Mouse (Mus musculus) heart, embryonic 11.5 days (tissue): ENCODE results near the gene Nlrx1. TPM values are rescaled to one million over a fixed set of nuclear protein-coding genes. Genes with fewer than 3 reads are reported as not detected.

Experiments
- ATAC-seq: fragments of 200-750 bp; cut with Nextera tagmentation; replicated peaks from 2 replicates; pipeline ENCODE4 v1.8.0; 2017; ENCODE audit warnings: moderate library complexity; ENCODE audit not compliant: insufficient number of reproducible peaks, low FRiP score, low TSS enrichment
- H3K27ac ChIP-seq: fragments of 300-500 bp; sonication (generic); 2 replicates; pipeline ENCODE4 v1.5.1; 2014; ENCODE audit warnings: mild to moderate bottlenecking, low read depth, low read length
- H3K27me3 ChIP-seq: fragments of 300-500 bp; sonication (generic); 2 replicates; pipeline ENCODE4 v1.6.1; 2014; ENCODE audit warnings: mild to moderate bottlenecking, low read length, mixed read lengths; ENCODE audit not compliant: control insufficient read depth, insufficient read depth
- H3K36me3 ChIP-seq: fragments of 300-500 bp; sonication (generic); 2 replicates; pipeline ENCODE4 v1.6.1; 2014; ENCODE audit warnings: mild to moderate bottlenecking, low read length, moderate library complexity, mixed read lengths; ENCODE audit not compliant: control insufficient read depth, insufficient read depth
- H3K4me1 ChIP-seq: fragments of 300-500 bp; sonication (generic); 2 replicates; pipeline ENCODE4 v1.6.1; 2014; ENCODE audit warnings: low read length; ENCODE audit not compliant: control insufficient read depth, insufficient read depth
- H3K4me2 ChIP-seq: fragments of 300-500 bp; sonication (generic); 2 replicates; pipeline ENCODE4 v1.6.1; 2014; ENCODE audit warnings: mild to moderate bottlenecking, moderate library complexity
- H3K4me3 ChIP-seq: fragments of 300-500 bp; sonication (generic); 2 replicates; pipeline ENCODE4 v1.5.1; 2014; ENCODE audit warnings: low read depth, low read length
- H3K9ac ChIP-seq: fragments of 300-500 bp; sonication (generic); 2 replicates; pipeline ENCODE4 v1.6.1; 2014; ENCODE audit warnings: mild to moderate bottlenecking, low read depth, low read length, moderate library complexity
- H3K9me3 ChIP-seq: fragments of 300-500 bp; sonication (generic); replicated peaks from 2 replicates; pipeline ENCODE4 v1.6.1; 2016; ENCODE audit warnings: low read length; ENCODE audit not compliant: control insufficient read depth
- WGBS: fragments of 180-500 bp; shearing (Covaris S2); extraction: QIAGEN DNeasy Blood & Tissue Kit; methylation state at CpG from one replicate; pipeline ENCODE4 v1.1.7; 2014; ENCODE audit not compliant: insufficient replicate concordance; 5-methylcytosine and 5-hydroxymethylcytosine counted together
- polyA plus RNA-seq: library from polyadenylated mRNA; unstranded; fragments of >200 nt; fragmentation: Nextera tagmentation; extraction: Ambion mirVana; gene quantifications from 2 replicates; pipeline ENCODE4 v1.2.1, GENCODE M21; 2014

The Nlrx1 gene
- polyA plus RNA-seq, 1 experiment from 2014 or later = 3.6 TPM

- Histone ChIP-seq H3K4me2 (no peak overlapping the region), H3K4me3 (no peak overlapping the region), H3K4me1 (no peaks in the 10 kb centered on the region), H3K9ac (no peak overlapping the region), H3K27me3 (no peaks in the 10 kb centered on the region), H3K36me3 (peaks cover 5% of the 10 kb centered on the region; the same call in 1 of the 2 replicates), H3K27ac (no peak overlapping the region), H3K9me3 (no peaks in the 10 kb centered on the region)
- 93% methylated on average over 4 of the region's 4 CpGs for WGBS
- no peak for ATAC-seq
These were observed 56.0 kb downstream of the Nlrx1 start for GRCm38 (mm10) chr9:44212406-44212805.

- H3K4me2 ChIP-seq = no peak overlapping the region
- H3K27me3 ChIP-seq = no peaks in the 10 kb centered on the region
- 89% methylated on average over 4 of the region's 4 CpGs for WGBS
- H3K36me3 ChIP-seq = peaks cover 5% of the 10 kb centered on the region; the same call in 1 of the 2 replicates
- ATAC-seq = no peak
- no peak overlapping the region for H3K4me3 ChIP-seq
- no peaks in the 10 kb centered on the region for H3K9me3 ChIP-seq
- no peaks in the 10 kb centered on the region for H3K4me1 ChIP-seq
- H3K27ac ChIP-seq = no peak overlapping the region
- H3K9ac ChIP-seq = no peak overlapping the region
These were observed 59.0 kb downstream of the Nlrx1 start for GRCm38 (mm10) chr9:44209416-44209815.

- no peaks in the 10 kb centered on the region for H3K9me3 ChIP-seq
- WGBS = 86% methylated on average over 2 of the region's 2 CpGs
- no peaks in the 10 kb centered on the region for H3K4me1 ChIP-seq
- H3K9ac ChIP-seq = no peak overlapping the region
- ATAC-seq = no peak
- no peak overlapping the region for H3K27ac ChIP-seq
- no peak overlapping the region for H3K4me2 ChIP-seq
- no peak overlapping the region for H3K4me3 ChIP-seq
- H3K36me3 ChIP-seq = peaks cover 5% of the 10 kb centered on the region; the same call in 1 of the 2 replicates
- no peaks in the 10 kb centered on the region for H3K27me3 ChIP-seq
These were observed 60.6 kb downstream of the Nlrx1 start for GRCm38 (mm10) chr9:44207840-44208239.

Other genes starting within 250 kb of the Nlrx1 start
- gene Thy1, start 225.2 kb downstream of the Nlrx1 start, polyA plus RNA-seq = 0.86 and 0.90 TPM in 2 replicates
- gene Usp2, start 201.6 kb downstream of the Nlrx1 start, polyA plus RNA-seq = 51.3 and 53.8 TPM in 2 replicates
- 0.16 TPM in 1 of 2 replicates, not detected in the other for gene Mfrp, start 166.9 kb downstream of the Nlrx1 start, polyA plus RNA-seq
- gene C1qtnf5, start 161.4 kb downstream of the Nlrx1 start, polyA plus RNA-seq = 0.43 and 1.2 TPM in 2 replicates
- gene Gm49380, start 155.1 kb downstream of the Nlrx1 start, polyA plus RNA-seq = 0.28 TPM in 1 of 2 replicates, not detected in the other
- 35.2 and 38.2 TPM in 2 replicates for gene Rnf26, start 155.1 kb downstream of the Nlrx1 start, polyA plus RNA-seq
- gene Mcam, start 134.1 kb downstream of the Nlrx1 start, polyA plus RNA-seq = 86.2 and 105 TPM in 2 replicates
- gene Cbl, start 34.5 kb downstream of the Nlrx1 start, polyA plus RNA-seq = 12.6 and 14.8 TPM in 2 replicates
- gene Ccdc153, start 27.9 kb downstream of the Nlrx1 start, polyA plus RNA-seq = not detected in 2 replicates
- gene Pdzd3, start 17.1 kb downstream of the Nlrx1 start, polyA plus RNA-seq = not detected in 2 replicates
- 2.7 and 3.3 TPM in 2 replicates for gene Abcg4, start 20.0 kb upstream of the Nlrx1 start, polyA plus RNA-seq
- gene Hinfp, start 37.1 kb upstream of the Nlrx1 start, polyA plus RNA-seq = 15.3 and 15.9 TPM in 2 replicates
- 4.7 and 7.1 TPM in 2 replicates for gene C2cd2l, start 51.7 kb upstream of the Nlrx1 start, polyA plus RNA-seq
- gene Dpagt1, start 57.4 kb upstream of the Nlrx1 start, polyA plus RNA-seq = 40.2 and 46.3 TPM in 2 replicates
- gene H2afx, start 66.1 kb upstream of the Nlrx1 start, polyA plus RNA-seq = 199 and 232 TPM in 2 replicates
- 258 and 291 TPM in 2 replicates for gene Hmbs, start 75.6 kb upstream of the Nlrx1 start, polyA plus RNA-seq
- gene Vps11, start 93.1 kb upstream of the Nlrx1 start, polyA plus RNA-seq = 15.1 and 19.8 TPM in 2 replicates
- 18.2 and 19.4 TPM in 2 replicates for gene Hyou1, start 110.9 kb upstream of the Nlrx1 start, polyA plus RNA-seq
- gene Slc37a4, start 128.3 kb upstream of the Nlrx1 start, polyA plus RNA-seq = 31.1 and 31.5 TPM in 2 replicates
- gene Rps25, start 138.5 kb upstream of the Nlrx1 start, polyA plus RNA-seq = 1,538 and 1,582 TPM in 2 replicates
- 76.8 and 79.1 TPM in 2 replicates for gene Trappc4, start 139.0 kb upstream of the Nlrx1 start, polyA plus RNA-seq
- gene Ccdc84, start 150.0 kb upstream of the Nlrx1 start, polyA plus RNA-seq = 21.8 and 25.4 TPM in 2 replicates
- gene Foxr1, start 172.5 kb upstream of the Nlrx1 start, polyA plus RNA-seq = not detected in 2 replicates
- 0.14 TPM in 1 of 2 replicates, not detected in the other for gene Upk2, start 186.4 kb upstream of the Nlrx1 start, polyA plus RNA-seq
- gene Bcl9l, start 214.2 kb upstream of the Nlrx1 start, polyA plus RNA-seq = 8.7 and 9.3 TPM in 2 replicates